Mouse (Mus musculus): ENCODE data around the gene Rad23b. TPM values are rescaled to one million over a fixed set of nuclear protein-coding genes. Genes with fewer than 3 reads are reported as not detected.
"Not testable (repeated sequence)": the region's sequence is repeated elsewhere in the genome, so short reads cannot be mapped to it uniquely, and the experiment has no call there.

The Rad23b gene
- polyA plus RNA-seq (2015; fragmentation: Nextera tagmentation; extraction: Ambion mirVana), result 92.0 and 98.5 TPM in 2 replicates

DNA sequence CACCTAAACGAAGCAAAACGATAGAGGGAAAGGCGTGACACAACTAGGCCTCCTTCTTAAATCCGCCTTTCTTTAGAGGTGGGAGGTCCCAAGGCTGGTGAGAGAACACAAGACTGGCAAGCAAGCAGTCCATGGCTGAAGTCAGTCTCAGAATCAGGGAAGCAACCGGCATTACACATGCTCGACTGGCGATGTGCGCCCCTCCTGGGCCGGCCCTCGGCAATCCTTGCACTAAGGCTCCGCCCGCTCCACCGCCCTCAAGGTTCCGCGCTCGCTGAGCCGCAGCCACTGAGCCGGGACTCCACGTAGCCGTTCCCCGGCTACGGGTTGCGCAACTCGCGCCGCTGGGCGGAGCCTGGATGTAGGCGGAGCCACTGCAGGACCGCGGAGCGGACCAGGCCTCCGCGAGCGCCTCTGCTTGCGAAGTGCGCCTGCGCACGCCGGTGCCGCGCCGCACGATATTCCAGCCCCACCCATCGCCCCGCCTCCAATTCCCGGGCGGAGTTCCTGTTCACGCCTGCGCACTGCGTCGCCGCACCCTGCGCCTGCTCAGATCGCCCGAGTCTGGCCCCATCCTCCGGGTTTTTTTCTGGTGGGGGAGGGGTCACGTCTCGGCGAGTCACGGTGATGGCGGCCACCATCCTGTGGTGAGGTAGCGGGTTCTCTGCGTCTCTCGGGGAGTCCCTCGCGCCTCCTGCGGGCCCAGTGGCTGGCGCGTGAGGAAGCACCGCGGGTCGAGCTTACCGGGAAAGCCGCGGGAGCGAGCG, at the start of gene Rad23b:
Rad23b (plus strand) TSS at position 592 of the 767 bp plus-strand sequence.
- peaks cover 35% of the 10 kb centered on the region for H3K4me1 ChIP-seq (replicated peaks)
- H3K27ac ChIP-seq (replicated peaks), result peak within 1 kb of the TSS; percentile 95
- peak within 1 kb of the TSS; percentile 75 for H3K4me2 ChIP-seq
- peak within 1 kb of the TSS; percentile 64 for H3K4me3 ChIP-seq
- H3K9me3 ChIP-seq, result no peaks in the 10 kb centered on the region
- ATAC-seq (ENCODE audit: low FRiP score, low read depth), result peak; percentile 99
- H3K9ac ChIP-seq, result peak within 1 kb of the TSS; percentile 71
- WGBS, result 0% methylated on average over 77 of the region's 77 CpGs
- H3K27me3 ChIP-seq, result no peaks in the 10 kb centered on the region
- H3K36me3 ChIP-seq, result no peaks in the 10 kb centered on the region

DNA sequence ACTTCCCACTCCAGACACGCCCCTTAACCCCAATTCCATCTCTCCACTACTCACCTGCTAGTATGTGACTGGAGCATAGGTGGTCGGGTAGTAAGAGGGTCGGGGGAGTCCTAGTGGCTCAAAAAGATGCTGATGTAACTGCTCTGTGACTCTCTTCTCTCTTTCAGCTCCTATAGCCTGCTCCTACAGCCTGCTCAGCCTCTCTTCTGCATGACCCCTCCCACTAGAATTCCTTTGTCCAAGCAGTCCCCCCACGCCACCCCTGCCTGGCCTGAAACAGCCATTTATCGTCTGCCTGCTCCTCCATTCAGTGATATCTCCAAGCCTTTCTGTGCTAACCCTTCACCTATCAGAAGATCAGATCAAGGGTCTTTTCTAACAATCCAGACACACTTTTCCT, 45.7 kb upstream of the Rad23b start:
- 79% methylated on average over 5 of the region's 5 CpGs for WGBS
- Histone ChIP-seq H3K9ac (no peak overlapping the region), H3K36me3 (no peaks in the 10 kb centered on the region), H3K4me2 (no peak overlapping the region), H3K27me3 (no peaks in the 10 kb centered on the region), H3K4me3 (no peak overlapping the region), H3K27ac (replicated peaks) (no peak overlapping the region), H3K4me1 (replicated peaks) (no peaks in the 10 kb centered on the region), H3K9me3 (no peaks in the 10 kb centered on the region)
- ATAC-seq (ENCODE audit: low FRiP score, low read depth), result no peak

DNA sequence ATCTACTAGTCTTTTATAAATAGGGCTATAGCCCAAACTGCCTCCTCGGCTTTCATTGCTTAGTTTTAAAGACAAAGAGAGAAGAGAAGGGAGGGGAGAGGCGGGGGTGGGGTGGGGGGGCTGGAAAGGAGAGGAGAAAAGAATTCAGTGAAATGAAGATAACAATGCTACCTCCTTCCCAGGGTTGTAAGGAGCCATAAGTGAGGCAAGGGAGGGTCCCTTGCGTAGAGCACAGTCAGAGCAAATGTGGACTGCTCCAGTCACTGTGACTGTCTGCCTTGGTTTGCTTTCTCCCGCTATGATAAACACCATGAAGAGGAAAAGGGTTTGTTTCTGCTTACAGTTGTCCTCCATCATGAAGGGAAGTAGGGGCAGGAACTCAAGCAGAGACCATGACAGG, 43.2 kb upstream of the Rad23b start:
- Histone ChIP-seq H3K4me2 (no peak overlapping the region), H3K9ac (no peak overlapping the region), H3K36me3 (no peaks in the 10 kb centered on the region), H3K27me3 (no peaks in the 10 kb centered on the region), H3K27ac (replicated peaks) (no peak overlapping the region), H3K4me3 (no peak overlapping the region), H3K4me1 (replicated peaks) (no peaks in the 10 kb centered on the region), H3K9me3 (no peaks in the 10 kb centered on the region)
- no peak for ATAC-seq (ENCODE audit: low FRiP score, low read depth)
- 59% methylated on average over 4 of the region's 4 CpGs for WGBS

DNA sequence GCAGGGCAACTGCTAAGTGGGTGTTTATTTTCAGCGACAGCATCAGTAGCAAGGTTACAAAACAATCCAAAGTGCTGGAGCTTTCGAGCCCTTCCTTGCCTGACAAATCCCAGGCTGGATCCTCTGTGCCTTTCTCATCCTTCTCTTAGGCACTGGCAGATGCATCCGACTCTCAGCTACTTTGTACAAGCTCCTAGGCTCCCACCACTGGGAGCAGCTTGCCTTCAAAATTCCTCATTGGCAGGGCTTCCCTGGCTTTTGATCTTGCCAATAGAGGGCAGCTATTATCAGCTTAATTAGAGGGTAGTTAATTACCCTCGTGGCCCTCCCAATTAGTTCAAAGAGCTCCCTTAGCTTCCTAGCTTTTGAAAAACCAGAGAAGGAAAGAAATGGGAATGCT, 33.1 kb upstream of the Rad23b start:
- Histone ChIP-seq H3K27me3 (no peaks in the 10 kb centered on the region), H3K9me3 (no peaks in the 10 kb centered on the region), H3K9ac (no peak overlapping the region), H3K36me3 (no peaks in the 10 kb centered on the region), H3K4me2 (no peak overlapping the region), H3K27ac (replicated peaks) (no peak overlapping the region), H3K4me1 (replicated peaks) (no peaks in the 10 kb centered on the region), H3K4me3 (no peak overlapping the region)
- WGBS, result 43% methylated on average over 4 of the region's 4 CpGs
- ATAC-seq (ENCODE audit: low FRiP score, low read depth), result no peak

DNA sequence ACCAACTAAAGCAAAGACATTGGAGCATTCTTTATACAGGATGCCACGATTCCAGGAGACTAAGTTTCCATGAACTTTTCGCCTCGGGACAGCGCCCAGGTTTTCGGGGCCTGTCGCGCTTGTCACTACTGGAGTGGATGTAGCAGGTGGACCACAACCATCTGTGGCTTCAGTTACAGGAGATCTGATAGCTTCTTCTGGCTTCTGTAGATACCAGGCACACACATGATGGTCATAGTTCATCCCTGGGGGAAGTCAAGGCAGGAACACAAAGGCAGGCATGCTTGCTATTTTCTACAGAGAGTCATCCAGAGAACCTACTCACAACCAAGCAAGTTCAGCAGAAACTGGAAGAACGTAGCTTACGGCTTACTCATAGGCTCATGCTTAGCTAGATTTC, 31.5 kb upstream of the Rad23b start:
- not testable (repeated sequence) for ATAC-seq (ENCODE audit: low FRiP score, low read depth); H3K4me1 ChIP-seq (replicated peaks)
- 95% methylated on average over 9 of the region's 9 CpGs for WGBS

DNA sequence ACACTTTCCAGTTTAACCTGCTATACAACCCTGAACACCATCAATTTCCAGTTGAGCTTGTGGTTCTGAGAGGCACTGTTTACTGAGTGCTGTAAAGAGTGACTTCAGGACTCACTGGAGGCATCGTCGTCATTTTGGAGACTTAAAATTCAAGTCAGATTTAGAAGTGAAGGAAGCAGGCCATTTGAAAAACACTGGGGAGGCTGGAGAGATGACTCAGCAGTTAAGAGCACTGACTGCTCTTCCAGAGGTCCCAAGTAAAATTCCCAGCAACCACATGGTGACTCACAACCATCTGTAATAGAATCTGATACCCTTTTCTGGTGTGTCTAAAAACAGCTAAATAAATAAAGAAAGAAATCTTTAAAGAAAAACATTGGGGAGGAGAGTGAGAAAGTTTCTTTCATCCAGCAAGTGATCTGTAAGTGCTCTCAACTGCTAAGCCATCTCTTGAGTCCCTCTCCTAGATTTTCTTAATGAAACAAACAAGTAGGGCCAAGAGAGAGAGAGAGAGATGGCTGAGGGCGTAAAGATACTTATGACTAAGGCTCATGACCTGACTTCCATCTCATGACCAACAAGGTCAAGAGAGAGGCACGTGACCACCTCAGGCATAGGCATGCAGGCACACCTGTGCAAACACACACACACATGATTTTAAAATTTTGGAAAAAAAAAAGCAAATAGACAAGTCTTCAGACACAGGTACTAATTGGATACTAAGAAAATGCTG, 23.9 kb upstream of the Rad23b start:
- Histone ChIP-seq H3K36me3 (no peaks in the 10 kb centered on the region), H3K4me1 (replicated peaks) (no peaks in the 10 kb centered on the region), H3K4me3 (no peak overlapping the region), H3K9me3 (no peaks in the 10 kb centered on the region), H3K4me2 (no peak overlapping the region), H3K27me3 (no peaks in the 10 kb centered on the region), H3K27ac (replicated peaks) (no peak overlapping the region), H3K9ac (no peak overlapping the region)
- 74% methylated on average over 4 of the region's 4 CpGs for WGBS
- no peak for ATAC-seq (ENCODE audit: low FRiP score, low read depth)

More for the DNA sequence above, 31.5 kb upstream of the Rad23b start:
- not testable (repeated sequence) for H3K27me3 ChIP-seq; H3K9me3 ChIP-seq; H3K27ac ChIP-seq (replicated peaks); H3K36me3 ChIP-seq; H3K4me3 ChIP-seq; H3K9ac ChIP-seq; H3K4me2 ChIP-seq

DNA sequence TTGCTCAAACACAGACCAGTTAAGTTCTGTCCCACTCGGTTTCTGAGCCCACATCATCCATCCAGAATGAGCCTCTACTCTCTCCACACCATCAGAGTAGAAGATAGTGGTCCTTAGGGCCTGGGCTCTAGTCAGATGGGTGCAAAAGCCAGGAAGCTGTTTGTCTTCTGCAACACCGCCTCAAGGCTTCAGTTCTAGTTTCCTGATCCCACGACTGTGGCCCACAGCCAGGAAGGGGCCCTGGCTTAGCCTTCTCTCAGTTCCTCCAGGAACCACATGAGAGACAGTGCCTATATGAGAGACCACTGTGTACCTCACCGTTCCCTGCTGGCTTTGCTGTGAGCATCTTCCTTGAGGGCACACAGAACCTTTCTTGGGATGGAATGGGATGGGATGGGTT, 22.3 kb upstream of the Rad23b start:
- Histone ChIP-seq H3K4me1 (replicated peaks) (no peaks in the 10 kb centered on the region), H3K27me3 (no peaks in the 10 kb centered on the region), H3K36me3 (no peaks in the 10 kb centered on the region), H3K9me3 (no peaks in the 10 kb centered on the region), H3K9ac (no peak overlapping the region), H3K4me3 (no peak overlapping the region), H3K27ac (replicated peaks) (no peak overlapping the region), H3K4me2 (no peak overlapping the region)
- no peak for ATAC-seq (ENCODE audit: low FRiP score, low read depth)
- WGBS, result 79% methylated on average over 4 of the region's 4 CpGs

DNA sequence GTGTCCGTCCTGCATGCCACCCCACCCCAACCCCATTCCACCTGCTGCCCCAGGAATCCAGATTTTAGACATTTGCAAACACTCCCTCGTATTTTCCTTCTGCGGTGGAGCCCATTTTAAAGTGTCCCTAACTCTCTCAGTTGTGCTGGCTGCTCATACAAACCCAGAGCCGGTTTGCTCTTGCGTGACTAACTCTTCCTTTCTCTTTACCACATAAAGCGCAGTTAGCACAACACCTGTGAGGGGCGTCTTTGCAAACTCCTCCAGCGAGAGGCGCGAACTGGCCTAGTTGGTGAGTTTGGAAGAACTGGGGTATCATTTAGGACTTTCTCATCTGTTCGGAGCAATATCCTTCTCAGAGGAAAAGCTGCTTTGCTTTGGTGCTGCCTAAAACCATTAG, 21.4 kb upstream of the Rad23b start:
- Histone ChIP-seq H3K4me2 (no peak overlapping the region), H3K9ac (no peak overlapping the region), H3K4me1 (replicated peaks) (no peaks in the 10 kb centered on the region), H3K27me3 (no peaks in the 10 kb centered on the region), H3K27ac (replicated peaks) (no peak overlapping the region), H3K4me3 (no peak overlapping the region), H3K9me3 (no peaks in the 10 kb centered on the region), H3K36me3 (no peaks in the 10 kb centered on the region)
- 88% methylated on average over 11 of the region's 11 CpGs for WGBS
- no peak for ATAC-seq (ENCODE audit: low FRiP score, low read depth)

DNA sequence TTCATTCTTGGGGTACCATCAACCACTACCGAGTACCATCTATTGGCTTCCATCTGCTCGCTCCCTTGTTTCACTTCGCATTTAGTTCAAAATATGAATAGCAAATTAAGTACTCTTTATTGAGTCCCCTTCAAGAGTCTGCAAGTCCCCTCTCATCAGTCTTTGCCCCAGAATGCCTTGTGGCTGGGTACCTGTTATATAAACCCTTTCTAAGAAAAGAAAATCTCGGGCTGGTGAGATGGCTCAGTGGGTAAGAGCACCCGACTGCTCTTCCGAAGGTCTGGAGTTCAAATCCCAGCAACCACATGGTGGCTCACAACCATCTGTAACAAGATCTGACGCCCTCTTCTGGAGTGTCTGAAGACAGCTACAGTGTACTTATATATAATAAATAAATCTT, 20.9 kb upstream of the Rad23b start:
- not testable (repeated sequence) for H3K9ac ChIP-seq; H3K4me2 ChIP-seq; ATAC-seq (ENCODE audit: low FRiP score, low read depth); H3K27me3 ChIP-seq; H3K9me3 ChIP-seq; H3K4me3 ChIP-seq; H3K4me1 ChIP-seq (replicated peaks); H3K27ac ChIP-seq (replicated peaks); H3K36me3 ChIP-seq
- 92% methylated on average over 7 of the region's 7 CpGs for WGBS

DNA sequence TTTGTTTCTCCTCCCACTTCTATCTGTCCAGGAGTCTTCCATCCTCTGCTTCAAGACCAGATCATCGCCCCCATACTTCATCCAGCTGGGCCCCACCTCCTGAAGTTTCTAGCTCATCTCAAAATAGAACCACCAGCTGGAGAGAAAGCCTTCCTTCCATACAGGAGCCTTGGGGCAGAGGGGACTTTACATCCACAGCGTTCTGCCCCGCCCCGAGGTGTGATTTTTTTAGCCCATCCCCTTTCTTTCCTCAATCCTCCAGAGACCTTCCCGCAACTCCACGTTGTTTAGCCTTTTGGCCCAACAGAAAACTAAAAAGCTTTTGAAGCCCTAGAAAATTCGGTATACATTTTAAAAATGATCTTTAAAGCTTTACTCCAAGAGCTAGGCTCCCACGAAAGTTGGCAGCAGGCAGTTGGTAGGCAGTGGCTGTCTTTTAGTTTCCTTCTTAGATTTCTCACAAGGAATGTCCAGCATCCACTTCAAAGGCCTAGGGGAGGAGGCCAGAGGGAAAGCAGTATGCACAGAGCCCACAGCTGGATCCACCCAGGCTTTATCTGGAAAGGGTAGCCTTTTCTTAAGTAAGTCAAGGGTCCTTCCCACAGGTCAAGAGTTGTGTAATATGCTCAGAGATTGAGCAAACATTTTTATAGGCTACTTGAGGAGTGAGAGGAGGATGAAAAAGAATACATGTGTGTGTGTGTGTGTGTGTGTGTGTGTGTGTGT, 20.1 kb upstream of the Rad23b start:
- Histone ChIP-seq H3K27ac (replicated peaks) (no peak overlapping the region), H3K27me3 (no peaks in the 10 kb centered on the region), H3K9me3 (no peaks in the 10 kb centered on the region), H3K4me2 (no peak overlapping the region), H3K4me3 (no peak overlapping the region), H3K36me3 (no peaks in the 10 kb centered on the region), H3K9ac (no peak overlapping the region), H3K4me1 (replicated peaks) (no peaks in the 10 kb centered on the region)
- ATAC-seq (ENCODE audit: low FRiP score, low read depth), result no peak
- 85% methylated on average over 8 of the region's 8 CpGs for WGBS

DNA sequence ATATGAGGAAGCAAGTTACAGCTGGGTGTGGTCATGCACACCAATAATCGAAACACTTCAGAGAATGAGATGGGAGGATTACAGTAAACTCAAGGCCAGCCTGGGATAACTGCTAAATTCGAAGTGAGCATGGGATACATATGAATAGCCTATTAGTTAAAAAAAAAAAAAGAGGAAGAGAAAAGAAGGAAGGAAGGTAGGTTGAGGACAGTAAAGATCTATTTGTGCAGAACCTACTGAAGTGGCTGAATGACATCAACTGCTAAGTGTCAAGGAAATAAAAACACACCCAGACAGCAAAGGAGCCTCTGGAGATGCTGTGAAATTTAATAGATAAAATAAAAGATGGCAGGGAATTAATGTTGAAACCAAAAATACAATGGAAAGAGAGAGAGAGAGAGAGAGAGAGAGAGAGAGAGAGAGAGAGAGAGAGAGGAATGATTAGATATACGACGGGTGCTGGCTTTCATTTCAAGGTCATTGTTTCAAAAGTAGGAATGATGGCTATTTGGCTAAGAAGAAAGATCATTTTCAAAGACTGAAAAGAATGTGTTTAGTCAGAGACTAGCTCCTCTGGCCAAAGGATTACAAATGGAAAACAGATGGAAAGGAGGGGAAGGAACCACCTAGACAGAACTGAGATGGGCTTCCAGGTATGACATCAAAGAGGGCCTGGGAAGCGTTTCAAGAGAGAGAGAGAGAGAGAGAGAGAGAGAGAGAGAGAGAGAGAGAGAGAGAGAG, 14.6 kb upstream of the Rad23b start:
- no peak overlapping the region for H3K4me3 ChIP-seq
- no peak for ATAC-seq (ENCODE audit: low FRiP score, low read depth)
- H3K9ac ChIP-seq, result no peak overlapping the region
- H3K4me2 ChIP-seq, result no peak overlapping the region
- H3K4me1 ChIP-seq (replicated peaks), result no peaks in the 10 kb centered on the region
- H3K9me3 ChIP-seq, result no peaks in the 10 kb centered on the region
- no peaks in the 10 kb centered on the region for H3K27me3 ChIP-seq
- WGBS, result 75% methylated on average over 5 of the region's 5 CpGs
- no peak overlapping the region for H3K27ac ChIP-seq (replicated peaks)
- no peaks in the 10 kb centered on the region for H3K36me3 ChIP-seq

Measured in hindbrain, embryonic 15.5 days (tissue).